Mouse (Mus musculus) lung, postnatal 0 days (tissue): Measurements from ENCODE around the gene Naa80.

ENCODE experiments used
- CTCF ChIP-seq: IDR thresholded peaks from 2 replicates; pipeline ENCODE4 v1.5.1; 2016; ENCODE audit warnings: antibody characterized with exemption, mild to moderate bottlenecking
- EP300 ChIP-seq: IDR thresholded peaks from 2 replicates; pipeline ENCODE4 v1.6.1; 2016; ENCODE audit warnings: antibody characterized with exemption, mild to moderate bottlenecking, control low read depth

DNA sequence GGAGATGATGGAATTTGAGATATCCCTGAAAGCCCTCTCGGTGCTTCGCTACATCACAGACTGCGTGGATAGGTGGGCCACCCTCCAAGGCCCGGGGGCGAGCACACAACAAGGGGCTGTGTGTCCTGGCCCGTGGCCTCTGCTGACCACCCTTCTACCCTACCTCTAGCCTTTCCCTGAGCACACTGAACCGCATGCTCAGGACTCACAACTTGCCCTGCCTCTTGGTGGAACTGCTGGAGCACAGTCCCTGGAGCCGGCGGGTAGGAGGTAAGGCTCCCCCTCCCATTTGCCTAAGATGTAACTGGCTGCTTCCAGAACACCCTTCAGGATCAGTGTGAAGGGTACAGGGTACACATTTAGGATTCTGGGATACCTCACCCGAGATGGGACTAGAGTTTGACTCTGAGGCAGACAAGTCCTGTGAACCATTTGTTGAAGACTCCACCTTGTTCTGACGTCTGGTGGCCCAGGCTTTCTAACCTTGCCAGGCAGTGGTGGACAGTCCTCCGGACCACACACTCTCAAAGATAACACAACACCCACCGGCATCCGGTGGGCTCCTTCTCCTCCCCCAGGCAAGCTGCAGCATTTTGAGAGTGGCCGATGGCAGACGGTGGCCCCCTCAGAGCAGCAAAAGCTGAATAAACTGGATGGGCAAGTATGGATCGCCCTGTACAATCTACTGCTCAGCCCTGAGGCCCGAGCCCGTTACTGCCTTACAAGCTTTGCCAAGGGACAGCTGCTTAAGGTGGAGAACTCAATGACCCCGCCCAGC, 29.2 kb upstream of the Naa80 start:
- TF ChIP-seq CTCF (no peak), EP300 (no peak)
